Mouse (Mus musculus) myocyte (in vitro differentiated cells): Measurements from ENCODE around the gene Asb16.

Source experiments
- CEBPB ChIP-seq: IDR thresholded peaks from 2 replicates; pipeline ENCODE4 v1.6.1; 2011; ENCODE audit warnings: mild to moderate bottlenecking, moderate library complexity; ENCODE audit not compliant: poor library complexity, insufficient read depth, severe bottlenecking
- POLR2A ChIP-seq: IDR thresholded peaks from one replicate; pipeline ENCODE4 v1.6.1; 2011; ENCODE audit warnings: low read depth, mild to moderate bottlenecking, control low read depth, moderate library complexity; ENCODE audit not compliant: insufficient read length
- SRF ChIP-seq: IDR thresholded peaks from one replicate; pipeline ENCODE4 v1.6.1; 2011; ENCODE audit warnings: low read depth; ENCODE audit not compliant: control insufficient read depth, insufficient read length
- TCF12 ChIP-seq: IDR thresholded peaks from one replicate; pipeline ENCODE4 v1.6.1; 2011; ENCODE audit warnings: mild to moderate bottlenecking, control low read depth; ENCODE audit not compliant: poor library complexity, insufficient read depth, severe bottlenecking
- USF1 ChIP-seq: IDR thresholded peaks from one replicate; pipeline ENCODE4 v1.6.1; 2011; ENCODE audit warnings: low read depth, mild to moderate bottlenecking, control low read depth, moderate library complexity

- TF ChIP-seq USF1, result no peak
- no peak for TF ChIP-seq CEBPB
- no peak for TF ChIP-seq POLR2A
- TF ChIP-seq SRF, result no peak
- TF ChIP-seq TCF12, result no peak
Observed at GRCm38 (mm10) chr11:102285095-102285834, 16.7 kb downstream of the Asb16 start.
